Mouse (Mus musculus): ENCODE data around the gene Gm5868.

- TF ChIP-seq CTCF (IDR thresholded peaks at IDR 0.05; ENCODE audit: low read depth), result no peak
- TF ChIP-seq EP300 (IDR thresholded peaks at IDR 0.05; ENCODE audit: low read depth), result no peak
These were observed 48.8 kb upstream of the Gm5868 start for GRCm38 (mm10) chr5:72636122-72636521.

All from liver, postnatal 0 days (tissue).